Mouse (Mus musculus) forebrain, embryonic 16.5 days (tissue): ENCODE measurements around the gene Thap2. TPM values are rescaled to one million over a fixed set of nuclear protein-coding genes. Genes with fewer than 3 reads are reported as not detected.

ENCODE experiments used
- ATAC-seq: fragments of 200-750 bp; cut with Nextera tagmentation; 2 replicates; pipeline ENCODE4 v1.8.0; 2017; ENCODE audit warnings: mild to moderate bottlenecking, moderate library complexity
- H3K27ac ChIP-seq: fragments of 300-500 bp; sonication (generic); 2 replicates; pipeline ENCODE4 v1.5.1; 2014; ENCODE audit warnings: low read length, control low read depth
- H3K27me3 ChIP-seq: fragments of 300-500 bp; sonication (generic); replicated peaks from 2 replicates; pipeline ENCODE4 v1.6.1; 2014; ENCODE audit warnings: low read length; ENCODE audit not compliant: control insufficient read depth, insufficient read depth
- H3K36me3 ChIP-seq: fragments of 300-500 bp; sonication (generic); 2 replicates; pipeline ENCODE4 v1.6.1; 2014; ENCODE audit not compliant: control insufficient read depth, insufficient read depth
- H3K4me1 ChIP-seq: fragments of 300-500 bp; sonication (generic); replicated peaks from 2 replicates; pipeline ENCODE4 v1.6.1; 2014; ENCODE audit warnings: low read length; ENCODE audit not compliant: control insufficient read depth, insufficient read depth
- H3K4me2 ChIP-seq: fragments of 300-500 bp; sonication (generic); 2 replicates; pipeline ENCODE4 v1.6.1; 2014; ENCODE audit warnings: mild to moderate bottlenecking, low read length, control low read depth
- H3K4me3 ChIP-seq: fragments of 300-500 bp; sonication (generic); replicated peaks from 2 replicates; pipeline ENCODE4 v1.5.1; 2014; ENCODE audit warnings: mild to moderate bottlenecking, low read length, control low read depth
- H3K9ac ChIP-seq: fragments of 300-500 bp; sonication (generic); replicated peaks from 2 replicates; pipeline ENCODE4 v1.6.1; 2014; ENCODE audit warnings: low read depth, low read length, control low read depth
- H3K9me3 ChIP-seq: fragments of 300-500 bp; sonication (generic); 2 replicates; pipeline ENCODE4 v1.6.1; 2016; ENCODE audit warnings: low read length; ENCODE audit not compliant: control insufficient read depth
- WGBS: fragments of 180-500 bp; shearing (Covaris S2); extraction: QIAGEN DNeasy Blood & Tissue Kit; methylation state at CpG from one replicate; pipeline ENCODE4 v1.1.7; 2014; 5-methylcytosine and 5-hydroxymethylcytosine counted together
- polyA plus RNA-seq: library from polyadenylated mRNA; unstranded; fragments of >200 nt; fragmentation: Nextera tagmentation; extraction: Ambion mirVana; gene quantifications from 2 replicates; pipeline ENCODE4 v1.2.1, GENCODE M21; 2015

Gene Thap2
- polyA plus RNA-seq, result 27.2 and 30.7 TPM in 2 replicates

DNA sequence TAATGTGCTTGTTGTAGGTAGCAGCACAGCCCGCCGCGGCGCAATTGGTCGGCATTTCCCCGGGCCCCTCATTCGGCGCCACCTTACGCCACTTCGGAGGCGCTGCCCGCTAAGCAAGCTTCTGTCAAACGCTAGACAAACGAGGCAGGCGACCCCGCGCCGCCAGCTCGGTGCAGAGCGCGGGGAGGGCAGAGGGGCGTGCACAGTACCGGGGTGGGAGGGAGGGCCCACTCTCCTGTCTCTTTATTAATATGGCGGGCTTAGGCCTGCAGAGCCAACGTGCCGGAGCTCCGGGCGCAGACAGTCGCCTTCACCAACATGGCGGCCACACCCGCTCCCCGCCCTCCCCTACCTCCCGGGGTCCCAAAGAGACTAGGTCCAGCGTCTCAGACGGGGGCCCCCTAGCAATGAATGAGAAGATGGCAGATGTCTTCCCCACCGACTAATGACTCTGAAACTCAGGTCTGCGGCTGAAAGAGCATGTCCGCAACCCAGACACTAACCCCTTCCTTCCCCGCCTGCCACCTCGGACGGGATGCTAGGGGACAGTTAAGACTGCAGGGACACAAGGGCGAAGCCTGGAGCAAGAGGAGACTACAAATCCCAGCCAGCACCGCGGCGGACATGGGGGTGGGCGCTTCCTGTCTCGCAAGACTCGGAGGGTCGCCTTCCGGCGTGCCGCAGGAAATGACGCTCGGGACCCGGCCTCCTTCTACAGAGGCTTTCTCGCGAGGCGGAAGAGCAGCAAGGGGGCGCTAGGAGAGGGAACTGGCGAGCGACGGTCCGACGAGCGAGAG lies at the start of gene Thap2, which contains the start of gene Zfc3h1:
Thap2 (minus strand) TSS at position 223 of the 797 bp plus-strand sequence.
Zfc3h1 (plus strand) TSS at position 739 of the 797 bp plus-strand sequence.
- no peaks in the 10 kb centered on the region for H3K27me3 ChIP-seq
- under 1% methylated on average over 62 of the region's 65 CpGs for WGBS
- H3K9ac ChIP-seq, result peak within 1 kb of the TSS; percentile 87
- H3K36me3 ChIP-seq, result no peaks in the 10 kb centered on the region
- H3K27ac ChIP-seq, result peak within 1 kb of the TSS; percentile 99
- H3K9me3 ChIP-seq, result no peaks in the 10 kb centered on the region
- peak; percentile 97 for ATAC-seq
- peak within 1 kb of the TSS; percentile 90 for H3K4me2 ChIP-seq
- peaks cover 37% of the 10 kb centered on the region for H3K4me1 ChIP-seq
- H3K4me3 ChIP-seq, result peak within 1 kb of the TSS; percentile 98

DNA sequence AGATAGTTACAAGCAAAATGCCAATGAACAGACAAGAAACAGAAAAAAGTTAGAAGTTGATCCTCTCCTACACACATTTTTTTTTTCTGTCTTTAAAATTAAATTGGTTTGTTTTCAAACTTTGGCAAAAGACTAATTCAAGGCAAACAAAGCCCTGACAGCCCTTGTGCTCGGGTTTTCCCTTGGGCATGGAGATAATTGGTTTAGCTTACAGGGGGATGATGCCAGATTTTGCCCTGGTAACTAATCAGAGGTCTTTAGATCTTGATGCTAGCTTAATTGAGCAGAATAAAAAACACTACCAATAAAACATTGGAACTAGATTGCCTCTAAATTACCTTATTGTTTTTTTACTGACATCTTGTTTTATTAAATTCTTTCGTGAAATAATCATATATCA lies 41.1 kb upstream of the Thap2 start:
- H3K4me2 ChIP-seq, result no peak overlapping the region
- no peak overlapping the region for H3K9ac ChIP-seq
- no peaks in the 10 kb centered on the region for H3K27me3 ChIP-seq
- H3K4me3 ChIP-seq, result no peak overlapping the region
- no peak for ATAC-seq
- 44% methylated on average over 2 of the region's 2 CpGs for WGBS
- H3K36me3 ChIP-seq, result peaks cover 32% of the 10 kb centered on the region
- no peaks in the 10 kb centered on the region for H3K9me3 ChIP-seq
- H3K4me1 ChIP-seq, result no peaks in the 10 kb centered on the region
- no peak overlapping the region for H3K27ac ChIP-seq

DNA sequence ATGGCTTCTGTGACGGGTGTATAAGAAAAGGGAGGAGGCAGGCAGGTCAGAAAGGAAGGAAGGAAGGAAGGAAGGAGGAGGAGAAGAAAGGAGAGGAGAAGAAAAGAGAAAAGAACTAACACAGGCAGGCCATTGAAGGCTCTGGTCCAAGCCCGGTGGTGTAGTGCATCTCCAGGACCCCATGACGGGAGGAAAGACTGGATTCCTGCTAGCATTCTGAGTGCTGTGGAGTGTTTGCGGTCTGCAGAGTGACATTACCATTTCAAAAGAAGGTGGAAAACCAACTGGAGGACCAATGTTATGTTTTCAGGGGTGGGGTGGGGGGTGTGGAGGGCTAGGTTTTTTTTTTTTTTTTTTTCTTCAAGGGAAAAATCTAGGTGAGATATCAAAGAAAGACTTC lies 37.7 kb upstream of the Thap2 start:
- Histone ChIP-seq H3K4me2 (no peak overlapping the region), H3K9me3 (no peaks in the 10 kb centered on the region), H3K9ac (no peak overlapping the region), H3K36me3 (peaks cover 24% of the 10 kb centered on the region), H3K27me3 (no peaks in the 10 kb centered on the region), H3K27ac (no peak overlapping the region), H3K4me3 (no peak overlapping the region), H3K4me1 (no peaks in the 10 kb centered on the region)
- WGBS, result 80% methylated on average over 4 of the region's 4 CpGs
- ATAC-seq, result no peak

DNA sequence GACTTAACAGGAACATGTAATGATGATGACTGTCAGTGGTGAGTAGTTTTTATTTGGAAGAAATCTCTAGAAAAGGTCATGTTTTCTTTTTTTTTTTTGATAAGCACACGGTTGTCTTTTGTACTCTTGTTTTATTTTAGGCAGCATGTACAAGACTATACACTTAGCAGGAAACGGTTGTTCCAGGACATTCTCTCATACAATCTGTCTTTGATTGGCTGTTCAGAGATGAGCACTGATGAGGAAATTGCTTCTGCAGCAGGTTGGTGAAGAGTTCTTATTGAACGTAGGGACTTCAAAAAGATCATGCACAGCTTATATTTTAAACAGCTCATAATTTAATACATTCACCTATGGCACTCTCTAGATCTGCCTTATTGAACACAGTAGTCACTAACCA lies 29.8 kb upstream of the Thap2 start:
- no peaks in the 10 kb centered on the region for H3K27me3 ChIP-seq
- H3K4me1 ChIP-seq, result no peaks in the 10 kb centered on the region
- H3K9me3 ChIP-seq, result no peaks in the 10 kb centered on the region
- 94% methylated on average over 3 of the region's 3 CpGs for WGBS
- H3K36me3 ChIP-seq, result peaks cover 51% of the 10 kb centered on the region
- no peak overlapping the region for H3K4me3 ChIP-seq
- no peak overlapping the region for H3K27ac ChIP-seq
- ATAC-seq, result no peak
- no peak overlapping the region for H3K4me2 ChIP-seq
- H3K9ac ChIP-seq, result no peak overlapping the region

DNA sequence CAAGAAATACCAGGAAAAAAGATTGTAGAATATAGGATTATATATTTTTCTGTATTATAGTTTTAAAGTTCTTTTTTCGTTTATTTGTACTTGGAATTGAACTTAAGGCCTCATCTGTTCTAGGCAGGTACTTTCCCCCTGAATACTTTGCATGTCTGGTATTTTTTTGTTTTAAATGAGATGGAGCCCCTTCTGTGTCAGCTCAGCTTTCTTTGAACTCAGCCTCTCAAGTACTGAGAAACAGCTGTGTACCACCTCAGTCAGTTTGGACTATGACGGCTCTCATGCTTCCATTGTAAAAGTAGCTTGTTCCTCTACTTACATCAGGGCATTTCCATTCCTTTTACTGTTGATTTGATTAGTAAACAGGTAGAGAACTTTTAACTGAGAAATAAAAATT lies 29.3 kb upstream of the Thap2 start:
- Histone ChIP-seq H3K4me3 (no peak overlapping the region), H3K36me3 (peaks cover 53% of the 10 kb centered on the region), H3K4me2 (no peak overlapping the region), H3K9me3 (no peaks in the 10 kb centered on the region), H3K9ac (no peak overlapping the region), H3K4me1 (no peaks in the 10 kb centered on the region), H3K27me3 (no peaks in the 10 kb centered on the region), H3K27ac (no peak overlapping the region)
- 86% methylated on average over 2 of the region's 2 CpGs for WGBS
- no peak for ATAC-seq

DNA sequence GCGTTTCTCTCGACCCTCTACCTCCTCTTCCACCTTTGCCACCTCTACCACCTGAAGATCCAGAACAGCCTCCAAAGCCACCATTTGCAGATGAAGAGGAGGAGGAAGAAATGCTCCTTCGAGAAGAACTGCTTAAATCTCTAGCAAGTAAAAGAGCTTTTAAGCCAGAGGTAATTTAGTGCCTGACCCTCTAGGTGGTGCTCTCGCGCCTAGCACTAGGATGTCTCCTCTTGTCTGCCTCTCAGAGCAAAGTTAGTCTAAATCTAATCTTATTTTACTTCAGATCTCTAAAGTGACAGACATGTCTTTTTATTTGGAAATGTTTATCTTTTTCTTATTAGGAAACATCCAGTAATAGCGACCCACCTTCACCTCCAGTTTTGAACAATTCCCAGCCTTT lies 22.1 kb upstream of the Thap2 start:
- H3K4me1 ChIP-seq, result no peaks in the 10 kb centered on the region
- no peak overlapping the region for H3K27ac ChIP-seq
- H3K9ac ChIP-seq, result no peak overlapping the region
- H3K27me3 ChIP-seq, result no peaks in the 10 kb centered on the region
- no peaks in the 10 kb centered on the region for H3K9me3 ChIP-seq
- H3K36me3 ChIP-seq, result peaks cover 36% of the 10 kb centered on the region
- no peak overlapping the region for H3K4me2 ChIP-seq
- WGBS, result 65% methylated on average over 6 of the region's 6 CpGs
- peak; percentile 38; the same call in 1 of the 2 replicates for ATAC-seq
- no peak overlapping the region for H3K4me3 ChIP-seq

DNA sequence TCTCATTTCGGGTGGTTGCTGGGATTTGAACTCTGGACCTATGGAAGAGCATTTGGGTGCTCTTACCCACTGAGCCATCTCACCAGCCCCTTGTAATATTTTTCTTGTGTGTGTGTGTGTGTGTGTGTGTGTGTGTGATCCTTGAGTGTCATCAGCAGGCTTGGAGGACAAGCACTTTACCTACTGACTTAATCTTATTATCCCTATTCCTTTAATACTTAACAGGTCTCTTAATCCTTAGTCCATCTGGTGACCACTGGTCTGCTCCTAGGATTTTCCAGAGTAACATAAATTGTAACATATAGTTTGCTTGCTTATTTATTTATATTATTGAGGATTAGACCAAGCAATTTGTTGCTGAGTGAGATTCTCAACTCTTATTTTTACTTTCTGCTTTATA lies 7.7 kb upstream of the Thap2 start:
- Histone ChIP-seq H3K27ac (no peak overlapping the region), H3K4me1 (peaks cover 15% of the 10 kb centered on the region), H3K9ac (no peak overlapping the region), H3K36me3 (peaks cover 8% of the 10 kb centered on the region; the same call in 1 of the 2 replicates), H3K27me3 (no peaks in the 10 kb centered on the region), H3K4me2 (no peak overlapping the region), H3K4me3 (no peak overlapping the region), H3K9me3 (no peaks in the 10 kb centered on the region)
- no peak for ATAC-seq
- WGBS, result 94% methylated on average over 1 of the region's 1 CpGs

DNA sequence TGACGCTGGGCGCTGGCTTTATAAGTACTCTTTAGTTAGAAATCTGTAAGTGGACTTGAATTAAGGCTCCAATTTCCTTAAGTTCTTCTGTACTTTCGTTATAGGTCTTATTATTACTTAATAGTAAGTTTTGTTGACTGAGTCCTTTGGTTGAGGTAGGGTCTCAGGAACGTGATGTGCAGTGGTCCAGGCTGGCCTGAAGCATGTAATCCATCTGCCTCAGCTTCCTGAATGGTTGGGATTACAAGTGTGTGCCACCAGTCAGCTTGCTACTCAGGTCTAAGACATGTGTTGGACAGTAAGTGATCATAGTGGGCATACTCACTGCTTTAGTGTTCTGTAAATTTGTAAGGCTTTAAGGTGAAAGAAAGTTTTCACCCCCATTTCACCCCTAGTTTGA lies 6.8 kb upstream of the Thap2 start:
- H3K4me2 ChIP-seq, result no peak overlapping the region
- no peak overlapping the region for H3K4me3 ChIP-seq
- WGBS, result 95% methylated on average over 4 of the region's 4 CpGs
- no peak for ATAC-seq
- H3K27ac ChIP-seq, result no peak overlapping the region
- no peaks in the 10 kb centered on the region for H3K9me3 ChIP-seq
- H3K4me1 ChIP-seq, result peaks cover 21% of the 10 kb centered on the region
- H3K27me3 ChIP-seq, result no peaks in the 10 kb centered on the region
- H3K36me3 ChIP-seq, result peaks cover 8% of the 10 kb centered on the region; the same call in 1 of the 2 replicates
- no peak overlapping the region for H3K9ac ChIP-seq

DNA sequence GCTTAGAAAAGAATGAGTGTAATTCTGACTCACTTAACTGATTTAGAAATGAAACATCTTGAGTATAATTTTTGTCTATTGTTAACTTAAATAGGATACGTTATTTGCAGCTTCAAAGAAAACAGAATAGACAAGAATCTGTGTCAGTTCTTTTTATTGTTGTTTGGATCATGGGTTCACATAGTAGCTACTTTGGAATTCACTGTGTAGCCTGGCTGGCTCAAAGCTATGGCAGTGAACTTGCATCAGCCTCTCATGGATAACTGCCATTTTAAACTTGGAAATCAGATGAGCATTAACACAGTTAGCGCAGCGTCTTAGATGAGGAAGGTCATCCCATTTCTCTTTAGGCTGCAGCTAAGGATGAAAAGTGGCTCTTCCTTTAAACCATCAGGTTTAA lies 3.6 kb upstream of the Thap2 start:
- H3K4me2 ChIP-seq, result peak overlapping the region; percentile 31
- ATAC-seq, result no peak
- WGBS, result 70% methylated on average over 3 of the region's 3 CpGs
- no peak overlapping the region for H3K27ac ChIP-seq
- H3K27me3 ChIP-seq, result no peaks in the 10 kb centered on the region
- H3K36me3 ChIP-seq, result no peaks in the 10 kb centered on the region
- no peaks in the 10 kb centered on the region for H3K9me3 ChIP-seq
- no peak overlapping the region for H3K4me3 ChIP-seq
- H3K9ac ChIP-seq, result no peak overlapping the region
- peaks cover 24% of the 10 kb centered on the region for H3K4me1 ChIP-seq
